Mouse (Mus musculus) MEL-GATA-1-ER (cell line): ENCODE measurements around the gene Gm10352.
"Not testable (repeated sequence)": the region's sequence is repeated elsewhere in the genome, so short reads cannot be mapped to it uniquely, and the experiment has no call there.

Source experiments
- DNase-seq: peaks from one replicate; pipeline ENCODE4 v3.0.0-alpha.2; 2012; ENCODE audit warnings: low read depth; ENCODE audit errors: extremely low read depth

The Gm10352 gene

GRCm38 (mm10) chrY:2900689-2901088, at the start of gene Gm10352:
TSS of gene Gm10352 (plus strand) at chrY:2900989.
- not testable (repeated sequence) for DNase-seq

GRCm38 (mm10) chrY:2932282-2932681, 31.5 kb downstream of the Gm10352 start, which contains the start of gene Gm29289:
TSS of gene Gm29289 (plus strand) at chrY:2932582.
- not testable (repeated sequence) for DNase-seq
